Mouse (Mus musculus): ENCODE data around the gene Allc.

DNA sequence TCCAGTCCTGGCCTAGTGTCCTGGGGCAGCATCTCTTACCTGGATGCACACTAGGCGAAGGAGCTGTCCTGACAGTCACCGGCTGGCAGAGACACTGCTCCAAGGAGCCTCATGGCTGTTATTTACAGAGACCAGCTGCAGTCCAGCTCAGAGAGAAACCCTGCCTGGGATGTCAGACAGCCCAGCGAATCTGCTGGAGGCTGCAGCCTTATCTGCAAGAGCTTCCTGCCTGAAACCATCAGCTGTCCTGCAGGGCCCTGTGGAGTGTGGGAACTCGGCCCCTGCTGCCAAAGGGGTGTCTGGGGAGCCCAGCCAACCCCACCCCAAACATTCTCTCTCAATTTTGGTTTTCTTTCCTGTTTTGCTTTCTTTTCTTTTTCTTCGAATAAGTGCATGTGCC is 40.9 kb upstream of the Allc start, which contains the start of gene Colec11:
- TF ChIP-seq CTCF (IDR thresholded peaks at IDR 0.05; ENCODE audit: borderline replicate concordance, insufficient read depth, low read length) = no peak
- TF ChIP-seq POLR2A (IDR thresholded peaks at IDR 0.05; ENCODE audit: low read depth, low read length) = no peak

Data from embryonic fibroblast, embryonic 13.5 days (primary cell).